Mouse (Mus musculus): ENCODE measurements around the gene Lrrc55.

The Lrrc55 gene

GRCm38 (mm10) chr2:85172071-85172762, 24.8 kb downstream of the Lrrc55 start:
- DNase-seq (ENCODE audit: low spot score), result peak; percentile 55

GRCm38 (mm10) chr2:85168327-85168726, 28.7 kb downstream of the Lrrc55 start:
- no peak for DNase-seq (ENCODE audit: low spot score)

- DNase-seq (ENCODE audit: low spot score), result no peak
Measured at GRCm38 (mm10) chr2:85167624-85168023, 29.4 kb downstream of the Lrrc55 start.

DNA sequence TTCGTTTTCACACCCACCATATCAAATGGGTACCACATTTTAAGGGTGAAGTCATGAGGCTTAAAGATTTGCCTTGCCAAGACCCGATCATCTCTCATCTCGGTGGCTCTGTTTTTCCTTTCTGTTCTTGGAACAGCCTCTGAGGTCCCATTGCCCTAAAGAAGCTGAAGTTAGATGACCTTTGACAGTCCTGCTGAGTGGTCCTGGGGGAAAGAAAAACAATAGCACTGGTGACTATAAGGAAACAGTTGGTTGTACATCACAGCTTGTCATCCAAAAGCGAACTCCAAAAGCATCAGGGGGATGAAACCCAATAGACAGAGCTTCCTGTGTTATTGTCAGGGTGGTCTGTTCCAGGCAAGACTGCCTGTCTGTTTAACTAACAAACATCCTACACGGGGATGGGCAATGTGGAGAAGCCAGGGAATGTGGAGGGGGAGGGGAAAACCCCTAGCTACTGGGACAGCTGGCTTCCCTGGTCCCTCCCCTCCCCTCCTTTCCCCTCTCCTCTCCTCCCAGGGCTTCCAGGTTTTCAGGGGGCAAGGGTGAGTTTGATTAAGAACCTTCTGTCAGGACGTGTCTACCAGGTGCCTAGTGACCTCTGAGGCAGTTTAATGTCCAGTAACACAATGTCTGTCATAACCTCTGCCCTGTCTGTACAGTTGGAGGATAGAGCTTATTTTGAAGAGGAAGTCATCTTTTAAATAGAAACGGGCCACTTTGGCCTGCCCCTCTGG, 33.5 kb downstream of the Lrrc55 start:
- no peak for DNase-seq (ENCODE audit: low spot score)

DNA sequence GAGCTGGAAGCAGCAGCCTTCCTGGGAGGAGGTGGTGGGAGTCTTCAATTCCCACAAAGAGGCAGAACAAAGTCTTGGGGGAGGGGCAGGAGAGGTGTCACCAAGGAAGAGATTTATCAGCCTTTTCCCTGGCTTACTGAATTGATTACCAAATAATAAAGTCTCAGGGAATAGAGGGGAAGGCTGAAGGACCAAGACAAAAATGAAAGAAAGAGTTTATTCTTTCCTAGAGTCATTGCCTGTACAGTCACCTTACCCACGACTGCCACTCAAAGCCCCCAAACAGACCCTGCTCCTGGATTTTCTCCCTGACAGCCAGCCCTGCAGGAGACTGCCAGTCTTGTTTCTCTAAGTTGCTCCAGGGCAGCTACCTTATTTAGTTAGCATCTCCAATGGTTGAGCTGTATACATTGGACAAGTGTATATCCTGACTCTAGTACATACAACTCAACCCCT, 35.3 kb downstream of the Lrrc55 start:
- DNase-seq (ENCODE audit: low spot score), result no peak

DNA sequence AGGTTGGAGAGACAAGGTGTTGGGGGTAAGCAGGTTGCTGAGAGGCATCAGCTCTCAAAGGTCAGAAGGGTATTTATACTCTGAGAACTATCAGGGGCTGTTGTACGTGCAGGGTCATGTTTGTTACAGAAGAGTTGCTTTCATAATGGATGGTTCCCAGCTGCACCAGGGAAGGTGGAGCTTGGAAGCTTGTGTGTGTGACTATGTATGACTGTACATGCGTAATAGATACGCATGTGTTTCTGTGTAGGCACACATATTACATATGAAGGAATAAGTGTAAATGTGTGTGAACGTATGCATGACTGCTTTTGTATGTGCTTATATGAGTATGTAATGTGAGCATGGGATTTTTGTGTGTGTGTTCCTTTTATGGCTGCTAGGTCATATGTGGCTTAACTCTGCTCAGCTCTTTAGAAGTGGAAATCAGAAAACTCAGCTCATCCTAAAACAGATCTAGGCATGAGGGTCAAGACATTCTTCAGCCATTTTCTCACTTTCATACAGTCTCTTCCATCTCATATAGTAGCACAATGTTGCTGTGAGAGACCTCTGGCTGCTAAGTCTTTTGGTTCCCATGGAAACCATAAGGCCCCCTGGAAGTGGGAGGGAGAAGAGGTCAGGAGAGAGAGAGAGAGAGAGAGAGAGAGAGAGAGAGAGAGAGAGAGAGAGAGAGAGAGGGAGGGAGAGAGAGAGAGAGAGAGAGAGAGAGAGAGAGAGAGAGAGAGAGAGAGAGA, 35.9 kb downstream of the Lrrc55 start:
- DNase-seq (ENCODE audit: low spot score), result no peak

GRCm38 (mm10) chr2:85157382-85157781, 39.6 kb downstream of the Lrrc55 start:
- no peak for DNase-seq (ENCODE audit: low spot score)

DNA sequence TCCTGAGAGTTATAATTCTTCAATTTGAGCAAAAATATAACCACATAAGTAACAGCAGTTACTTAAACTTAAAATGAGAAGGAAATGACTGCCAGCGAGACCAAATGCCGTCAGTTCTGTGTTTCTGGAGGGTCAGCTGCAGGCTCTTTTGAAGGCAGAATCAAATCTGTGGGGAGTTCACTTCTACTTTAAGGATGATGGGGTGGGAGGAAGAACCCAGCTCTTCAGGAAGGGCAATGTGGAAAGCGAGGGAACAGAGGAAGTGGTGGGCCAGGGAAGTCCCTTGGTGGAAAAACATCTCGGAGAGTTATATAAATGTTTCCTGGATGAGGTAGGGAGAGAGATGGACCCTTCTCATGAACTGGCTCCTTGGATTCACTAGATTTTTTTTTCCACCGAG, 40.9 kb downstream of the Lrrc55 start:
- no peak for DNase-seq (ENCODE audit: low spot score)

DNA sequence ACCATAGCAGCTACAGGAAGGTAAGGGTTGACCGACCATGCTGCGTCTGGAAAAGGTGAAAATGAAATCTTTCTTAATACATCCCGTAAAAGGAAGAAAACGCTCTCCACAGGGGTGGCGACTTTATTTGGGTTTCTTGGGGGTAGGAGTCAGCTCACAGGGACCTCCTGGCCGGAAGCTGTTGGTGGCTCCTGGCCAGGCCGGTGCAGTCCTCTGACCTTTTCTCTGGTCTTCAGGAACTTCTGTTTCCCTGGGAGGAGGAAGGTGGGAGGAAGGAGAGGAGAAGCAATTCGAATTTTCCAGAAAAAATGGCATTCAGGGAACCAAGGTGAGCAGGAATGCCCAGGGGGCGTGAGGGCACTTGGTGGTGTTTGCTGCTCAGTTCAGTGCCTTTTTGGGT, 41.7 kb downstream of the Lrrc55 start:
- DNase-seq (ENCODE audit: low spot score), result no peak

DNA sequence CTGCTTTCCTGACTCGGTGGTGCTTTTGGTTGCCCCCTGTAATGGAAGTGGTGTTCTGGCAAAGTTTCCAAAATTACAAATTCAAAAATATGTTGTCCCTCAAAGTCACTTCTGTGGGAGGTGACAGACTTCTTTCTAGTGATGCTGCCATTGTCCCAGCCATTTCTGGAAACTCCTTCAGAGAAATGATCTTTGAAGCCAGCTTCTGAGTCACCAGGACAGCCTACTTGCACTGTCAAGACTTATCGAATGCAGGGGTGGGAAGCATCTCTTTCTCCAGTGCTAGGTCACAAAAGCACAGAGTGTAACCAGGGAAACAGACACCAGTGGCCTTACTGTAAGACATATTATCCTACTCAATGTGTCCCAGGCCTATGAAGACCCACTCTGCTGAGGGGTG, 45.8 kb downstream of the Lrrc55 start:
- no peak for DNase-seq (ENCODE audit: low spot score)

DNA sequence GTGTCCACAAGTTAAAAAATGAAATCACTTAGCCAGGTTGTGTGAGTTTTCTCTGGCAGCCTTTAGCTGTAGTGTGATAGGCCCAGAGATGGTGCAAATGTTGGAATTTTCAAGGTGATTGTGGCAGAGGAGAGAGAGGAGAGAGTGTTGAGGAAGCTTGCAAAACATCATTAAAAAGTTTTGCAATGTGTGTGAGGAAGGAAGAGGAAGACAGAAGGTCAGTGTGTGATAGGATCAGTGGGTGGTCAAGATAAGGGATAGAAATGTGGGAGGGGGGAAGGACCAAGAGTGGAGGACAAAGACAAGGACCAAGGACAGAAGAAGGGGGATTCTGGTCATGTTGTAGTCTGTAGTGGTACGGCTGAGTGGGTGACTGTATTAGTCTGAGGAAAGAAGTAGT, 46.6 kb downstream of the Lrrc55 start:
- no peak for DNase-seq (ENCODE audit: low spot score)

GRCm38 (mm10) chr2:85147481-85147880, 49.5 kb downstream of the Lrrc55 start:
- no peak for DNase-seq (ENCODE audit: low spot score)

GRCm38 (mm10) chr2:85145346-85145745, 51.7 kb downstream of the Lrrc55 start:
- no peak for DNase-seq (ENCODE audit: low spot score)

- DNase-seq (ENCODE audit: low spot score), result no peak
Measured at GRCm38 (mm10) chr2:85144908-85145307, 52.1 kb downstream of the Lrrc55 start.

- no peak for DNase-seq (ENCODE audit: low spot score)
Measured at GRCm38 (mm10) chr2:85140833-85141232, 56.2 kb downstream of the Lrrc55 start.

DNA sequence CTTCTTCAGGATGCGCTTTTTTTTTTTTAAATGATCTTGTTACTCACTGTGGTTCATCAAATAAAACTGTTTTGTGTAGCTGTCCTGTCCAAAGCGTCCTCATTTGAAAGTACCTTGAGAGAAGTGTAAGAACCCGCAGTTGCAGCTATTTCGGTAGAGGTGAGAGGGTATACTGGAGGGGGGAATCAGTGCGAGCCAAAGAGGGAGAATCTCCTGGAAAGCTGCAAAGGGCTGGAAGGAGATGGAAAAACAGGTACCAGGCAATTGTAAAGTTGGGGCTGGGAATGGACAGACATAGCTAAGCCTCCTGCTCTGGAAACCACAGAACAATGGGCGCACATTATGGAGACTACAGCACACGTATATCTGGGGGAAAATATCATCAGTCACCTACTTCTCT, 57.2 kb downstream of the Lrrc55 start:
- DNase-seq (ENCODE audit: low spot score), result no peak

- DNase-seq (ENCODE audit: low spot score), result no peak
Measured at GRCm38 (mm10) chr2:85139393-85139792, 57.6 kb downstream of the Lrrc55 start.

DNA sequence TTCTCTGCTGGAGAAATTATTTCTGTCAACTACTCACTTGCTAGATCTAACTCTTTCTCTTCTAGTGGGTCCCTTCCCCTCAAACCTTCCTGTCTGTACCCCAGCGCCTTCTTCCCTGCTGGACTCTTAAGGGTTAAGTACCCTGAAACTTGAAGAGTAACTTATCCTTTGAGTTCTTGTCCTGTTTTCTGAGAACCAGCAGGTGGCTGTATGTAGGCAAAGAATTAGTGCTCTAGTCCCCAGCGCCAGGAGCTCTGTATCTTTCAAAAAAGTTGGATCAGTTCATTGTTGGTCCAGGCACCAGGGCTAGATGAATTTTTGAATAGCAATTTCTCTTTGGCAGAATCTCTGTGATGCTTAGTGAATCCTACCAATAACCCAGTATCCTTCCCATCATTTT, 58.9 kb downstream of the Lrrc55 start:
- DNase-seq (ENCODE audit: low spot score), result no peak

DNA sequence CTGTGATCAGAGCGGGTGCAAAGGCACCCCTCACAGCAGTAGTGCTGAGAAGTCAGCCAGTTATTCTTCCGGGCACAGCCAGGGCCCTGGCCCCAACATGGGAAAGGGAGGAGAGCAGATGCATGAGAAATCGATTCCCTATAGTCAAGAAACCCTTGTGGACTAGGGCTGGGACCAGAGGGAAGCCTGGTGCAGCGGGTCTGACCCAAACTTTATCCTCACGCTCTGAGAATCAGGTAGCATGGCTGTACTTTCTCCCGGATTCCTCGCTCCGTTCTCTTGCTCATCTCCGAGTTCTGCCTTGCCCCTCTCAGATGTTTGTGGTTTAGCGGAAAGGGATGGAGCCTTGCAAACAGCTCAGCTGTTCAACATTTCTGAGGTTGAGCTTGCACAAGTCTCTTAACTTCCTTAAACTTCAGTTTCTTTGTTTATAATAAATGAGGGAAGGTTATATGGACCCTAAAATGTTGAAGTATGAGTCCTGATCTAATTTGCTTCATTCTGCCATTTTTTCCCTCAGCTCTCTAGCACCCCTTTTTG, 59.3 kb downstream of the Lrrc55 start:
- DNase-seq (ENCODE audit: low spot score), result no peak

GRCm38 (mm10) chr2:85136831-85137520, 60.0 kb downstream of the Lrrc55 start:
- no peak for DNase-seq (ENCODE audit: low spot score)

- DNase-seq (ENCODE audit: low spot score), result no peak
Measured at GRCm38 (mm10) chr2:85136089-85136488, 60.9 kb downstream of the Lrrc55 start, which contains the start of gene Aplnr. Gene Aplnr, plus strand, starts transcription at chr2:85136225.

DNA sequence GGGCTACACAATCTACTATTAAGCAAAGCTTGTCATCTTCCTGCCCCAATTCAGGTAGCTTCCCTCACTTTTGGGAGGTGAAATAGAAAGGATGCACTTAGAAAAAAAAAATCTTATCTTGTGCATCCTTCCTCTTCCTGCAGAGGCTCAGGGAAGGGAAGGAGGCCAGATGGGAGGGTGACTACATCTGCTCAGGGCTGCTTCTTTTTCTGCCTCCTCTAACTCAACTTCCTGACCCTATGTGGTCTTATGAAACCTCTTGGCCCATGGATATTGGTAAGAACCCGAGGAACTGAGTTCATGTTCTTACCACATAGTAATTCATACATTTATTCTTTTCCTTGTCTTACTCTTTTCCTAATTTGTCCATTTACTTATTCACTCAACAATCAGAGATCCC, 61.9 kb downstream of the Lrrc55 start:
- no peak for DNase-seq (ENCODE audit: low spot score)
